Mouse (Mus musculus) embryo, embryonic 11 days (tissue): ENCODE results near the gene Pkib.

Experiments used
- DNase-seq: peaks from one replicate; pipeline ENCODE4 v3.0.0-alpha.2; 2015

Pkib gene

GRCm38 (mm10) chr10:57631896-57632867 is at the start of gene Pkib:
Pkib (plus strand) TSS chr10:57631981.
- DNase-seq = peak; percentile 79

DNA sequence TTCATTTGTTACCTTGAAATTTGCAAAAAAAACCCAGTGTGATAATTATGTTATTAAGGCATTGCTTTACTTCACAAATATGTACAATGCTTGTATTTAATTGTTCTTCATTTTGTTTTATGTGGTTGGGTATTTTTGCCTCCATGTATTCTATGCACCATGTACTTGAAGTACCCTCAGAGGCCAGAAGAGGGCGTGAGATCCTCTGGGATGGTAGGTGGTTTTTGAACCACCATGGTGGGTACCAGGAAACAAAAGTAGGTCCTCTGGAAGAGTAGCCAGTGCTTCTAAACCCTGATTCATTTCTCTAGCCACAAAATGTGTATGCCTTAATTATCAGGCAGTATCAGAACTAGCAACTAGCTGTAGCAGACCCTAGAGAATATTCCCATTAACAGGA is 47.9 kb upstream of the Pkib start:
- DNase-seq = no peak

DNA sequence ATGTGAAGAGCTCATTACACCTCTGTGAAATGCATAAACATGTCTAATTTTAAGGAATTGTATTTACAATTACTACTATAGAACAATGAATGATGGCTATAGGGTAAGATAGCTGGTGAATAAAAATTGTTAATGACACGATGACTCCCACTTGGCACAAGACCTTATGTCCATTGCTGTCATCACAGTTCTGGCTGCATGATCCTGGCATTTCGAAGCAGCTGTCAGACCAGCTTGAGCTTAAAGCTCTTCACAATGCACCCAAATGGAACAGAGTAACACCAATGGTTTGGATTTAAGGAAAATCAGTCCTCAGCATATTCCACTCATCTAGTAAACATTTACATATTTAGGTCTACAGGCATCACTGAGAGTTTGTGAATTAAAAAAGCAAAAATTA is 37.5 kb upstream of the Pkib start:
- DNase-seq = no peak

DNA sequence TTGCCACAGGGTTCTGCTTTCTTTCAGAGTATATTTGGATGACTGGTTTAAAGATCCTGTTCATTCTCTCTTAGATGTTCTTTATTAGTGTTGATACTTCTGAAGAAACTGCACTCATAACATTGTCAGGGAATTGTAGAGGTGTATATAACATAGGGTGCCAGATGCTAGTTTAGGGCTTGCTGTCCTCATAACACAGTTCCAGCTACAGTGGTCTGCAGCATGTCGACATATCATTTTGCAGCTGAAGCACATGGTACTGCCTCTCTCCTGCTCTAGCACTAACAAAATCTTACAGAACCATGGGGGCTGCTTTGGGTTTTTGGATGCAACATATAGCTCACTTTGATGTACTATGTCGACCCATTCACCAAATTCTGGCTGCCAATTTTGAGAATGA is 34.6 kb upstream of the Pkib start:
- DNase-seq = no peak

GRCm38 (mm10) chr10:57602951-57603350 is 28.8 kb upstream of the Pkib start:
- DNase-seq = no peak

GRCm38 (mm10) chr10:57623311-57623710 is 8.5 kb upstream of the Pkib start:
- no peak for DNase-seq

- DNase-seq = no peak
Measured at GRCm38 (mm10) chr10:57627773-57628172, 4.0 kb upstream of the Pkib start.

- peak; percentile 2 for DNase-seq
Measured at GRCm38 (mm10) chr10:57630557-57630956, 1.2 kb upstream of the Pkib start.

- no peak for DNase-seq
Measured at GRCm38 (mm10) chr10:57632868-57633240, 1.1 kb downstream of the Pkib start.

- no peak for DNase-seq
Measured at GRCm38 (mm10) chr10:57636970-57637369, 5.2 kb downstream of the Pkib start.

DNA sequence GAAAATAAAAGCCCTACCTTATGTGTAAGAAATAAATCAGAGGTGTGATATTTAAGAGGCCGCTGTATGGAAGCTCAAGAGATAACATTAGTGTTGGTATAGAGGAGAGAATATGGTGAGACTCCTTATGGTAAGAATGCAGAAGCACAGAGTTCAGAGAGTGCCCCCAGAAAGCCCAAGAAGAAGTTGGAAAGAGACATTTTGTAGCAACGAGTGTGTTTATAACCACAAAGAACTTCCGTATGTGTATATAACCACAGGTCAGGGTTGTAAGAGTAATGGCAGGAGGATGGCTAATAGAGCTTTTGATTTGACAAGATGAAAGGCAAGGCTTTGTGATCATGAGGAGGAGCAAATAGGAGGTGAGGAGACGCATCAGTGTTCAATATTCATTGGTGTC is 6.5 kb downstream of the Pkib start:
- no peak for DNase-seq

- DNase-seq = no peak
Measured at GRCm38 (mm10) chr10:57639540-57639939, 7.8 kb downstream of the Pkib start.

DNA sequence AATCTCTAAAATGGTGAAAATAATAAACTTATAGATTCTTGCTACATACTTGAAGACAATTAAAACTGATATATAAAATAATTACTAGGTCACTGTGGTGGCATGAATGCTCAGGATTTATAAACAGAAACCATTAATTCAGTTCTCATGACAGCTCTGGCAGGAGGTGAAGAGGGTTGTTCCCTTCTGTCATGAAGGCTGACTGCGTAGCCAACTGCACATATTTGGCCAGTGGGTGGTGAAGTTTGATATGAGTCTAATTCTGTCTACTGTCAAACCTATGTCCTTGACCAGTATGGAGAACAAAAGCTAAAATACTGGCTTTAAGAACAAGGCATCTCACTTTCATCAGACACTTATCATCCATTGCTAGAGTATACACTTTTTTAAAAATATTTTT is 21.5 kb downstream of the Pkib start:
- no peak for DNase-seq

GRCm38 (mm10) chr10:57660505-57660904 is 28.7 kb downstream of the Pkib start:
- DNase-seq = no peak

DNA sequence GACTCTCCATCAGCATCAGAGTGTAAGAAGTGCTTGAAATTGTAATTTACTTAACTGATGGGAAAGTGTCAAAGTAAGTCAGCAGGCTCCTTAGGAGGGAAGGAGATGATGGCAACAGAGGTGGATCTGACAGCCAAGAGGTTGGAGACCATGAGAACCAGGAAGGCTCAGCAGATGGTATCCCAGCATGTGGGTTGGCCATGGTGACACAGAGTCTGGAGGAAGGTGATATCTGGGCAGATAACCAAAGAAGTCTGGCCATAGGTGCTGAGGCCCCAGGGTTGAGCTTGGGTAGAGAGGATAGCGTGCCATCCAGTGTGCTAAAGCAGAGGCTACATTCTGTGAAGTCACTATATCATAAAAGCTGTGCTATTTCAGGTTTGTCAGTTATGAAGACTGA is 32.0 kb downstream of the Pkib start:
- DNase-seq = no peak

DNA sequence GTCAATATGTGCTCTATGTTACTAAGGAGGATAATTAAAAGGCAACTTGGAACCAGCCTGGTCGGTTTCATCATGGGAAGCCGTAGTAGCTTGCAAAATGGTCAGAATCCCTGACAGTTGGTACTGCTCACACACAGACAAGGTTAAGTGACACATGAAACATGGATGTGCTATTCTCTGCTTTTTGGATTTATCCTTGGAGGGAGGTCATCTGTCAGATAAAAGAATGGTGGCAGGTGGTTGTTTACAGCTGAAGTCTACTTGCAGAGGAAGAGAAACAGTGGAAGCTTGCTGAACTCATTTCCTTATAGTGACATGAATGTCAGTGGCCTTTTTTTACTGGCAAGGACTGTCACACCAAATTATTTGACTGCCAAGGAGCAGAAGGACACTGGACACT is 32.5 kb downstream of the Pkib start:
- DNase-seq = no peak

- DNase-seq = no peak
Measured at GRCm38 (mm10) chr10:57675740-57676139, 44.0 kb downstream of the Pkib start.

DNA sequence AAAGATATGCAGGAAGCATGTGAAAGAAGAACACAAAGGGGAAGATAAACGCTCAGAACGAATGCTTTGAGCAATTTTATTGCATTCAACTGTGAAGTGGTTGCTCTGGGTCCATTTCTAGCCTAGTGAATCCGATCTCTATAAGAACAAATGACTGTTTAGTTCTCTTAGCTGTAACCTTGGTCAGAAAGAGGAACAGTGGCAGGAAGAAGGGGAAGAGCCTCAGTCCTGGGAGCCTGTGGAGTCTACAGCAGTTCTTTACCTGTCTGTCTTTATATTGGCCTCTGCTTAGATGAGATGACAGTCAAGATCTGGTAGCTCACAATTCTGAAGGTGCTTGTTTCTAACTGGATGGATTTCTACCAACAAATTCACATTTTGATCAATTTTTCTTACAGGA is 56.2 kb downstream of the Pkib start:
- no peak for DNase-seq

GRCm38 (mm10) chr10:57690161-57690560 is 58.4 kb downstream of the Pkib start:
- DNase-seq = no peak

GRCm38 (mm10) chr10:57702246-57702645 is 70.5 kb downstream of the Pkib start:
- DNase-seq = no peak

- DNase-seq = no peak
Measured at GRCm38 (mm10) chr10:57721035-57721434, 89.3 kb downstream of the Pkib start.

DNA sequence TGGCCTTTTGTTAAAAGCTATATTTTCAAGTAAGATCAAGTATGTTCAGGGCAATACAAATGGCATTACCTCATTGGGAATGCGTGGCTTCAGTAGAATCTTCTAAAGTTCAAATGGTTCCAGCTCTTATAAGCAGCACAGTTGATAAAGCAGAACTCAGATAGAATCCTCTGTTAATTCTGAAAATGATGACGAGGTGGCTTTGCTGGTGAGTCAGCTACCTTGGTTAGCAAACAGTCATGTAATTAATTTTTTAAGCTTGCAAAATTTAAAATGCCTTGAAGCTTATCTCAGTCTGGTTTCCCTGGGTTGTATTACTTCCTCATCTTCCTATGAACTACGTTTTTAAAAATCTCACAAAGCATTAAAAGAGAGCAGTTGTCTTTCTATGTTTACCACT is 90.6 kb downstream of the Pkib start:
- no peak for DNase-seq

DNA sequence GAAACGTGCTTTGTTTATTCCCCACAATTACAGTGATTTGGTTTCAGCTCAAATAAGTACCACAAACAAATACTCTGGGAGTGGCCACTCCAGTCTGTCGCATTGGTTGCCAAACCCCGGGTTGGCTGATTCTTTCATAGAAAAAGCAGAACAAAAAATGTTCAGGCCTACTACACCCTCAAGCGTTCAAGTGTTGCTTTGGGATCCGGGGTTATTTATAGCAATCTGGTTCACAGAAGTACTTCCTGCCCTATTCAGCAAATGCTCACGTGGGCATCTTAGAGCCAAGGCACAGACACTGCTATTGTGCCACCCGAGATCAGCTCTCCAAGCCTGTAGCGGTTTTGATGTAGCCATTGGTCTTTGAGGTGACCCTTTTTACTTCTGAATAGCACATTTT is 95.9 kb downstream of the Pkib start:
- DNase-seq = no peak

DNA sequence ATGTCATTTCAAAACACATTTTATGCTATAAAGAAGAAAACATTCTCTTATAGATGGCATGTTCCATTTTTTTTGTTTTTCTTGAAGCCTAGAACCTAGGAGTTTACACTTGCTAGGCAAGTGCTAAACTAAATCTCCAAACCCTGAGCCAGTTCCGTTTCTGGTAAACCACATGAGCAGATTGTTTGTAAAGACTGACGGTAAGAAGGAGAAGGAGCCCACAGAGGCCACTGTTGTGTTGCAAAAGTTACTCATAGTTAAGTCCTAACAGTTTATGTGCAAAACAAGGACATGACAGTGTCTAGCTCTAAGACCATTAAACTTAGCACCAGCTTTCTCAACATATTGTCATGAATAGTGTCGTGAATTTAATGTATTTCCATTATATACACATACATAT is 99.9 kb downstream of the Pkib start:
- DNase-seq = no peak

- DNase-seq = no peak
Measured at GRCm38 (mm10) chr10:57740733-57741132, 109.0 kb downstream of the Pkib start.
